Mouse (Mus musculus): ENCODE results near the gene Serpina9. TPM values are rescaled to one million over a fixed set of nuclear protein-coding genes. Genes with fewer than 3 reads are reported as not detected.

Gene Serpina9
- polyA plus RNA-seq, 1 experiment from 2014 or later = 14.9 TPM

DNA sequence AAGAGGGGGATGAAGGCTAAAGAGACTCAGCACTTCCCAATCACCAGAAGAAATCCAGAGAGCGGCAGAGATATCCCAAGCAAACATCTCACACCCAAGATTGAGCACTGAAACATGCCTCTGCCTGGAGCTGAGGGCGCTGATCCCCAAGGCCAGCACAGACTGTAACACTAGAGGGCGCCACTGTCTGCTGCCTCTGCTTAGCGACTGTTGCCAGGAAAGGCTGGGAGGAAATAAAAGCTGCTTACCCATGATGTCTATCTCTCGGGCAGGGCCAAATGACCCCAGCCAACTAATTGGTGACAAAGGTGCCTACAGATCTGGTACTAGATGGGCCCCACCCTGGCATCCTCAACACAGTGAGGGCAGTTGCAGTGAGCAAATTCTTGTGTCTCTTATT, 35.7 kb downstream of the Serpina9 start:
- Histone ChIP-seq H3K4me1 (replicated peaks; ENCODE audit: control insufficient read depth, insufficient read depth) (no peaks in the 10 kb centered on the region), H3K9me3 (ENCODE audit: control insufficient read depth, low read length) (no peaks in the 10 kb centered on the region), H3K9ac (ENCODE audit: low read length) (no peak overlapping the region), H3K4me2 (replicated peaks; ENCODE audit: low read depth) (no peak overlapping the region), H3K27me3 (ENCODE audit: control insufficient read depth, insufficient read depth, low read length) (no peaks in the 10 kb centered on the region), H3K4me3 (ENCODE audit: low read depth, low read length) (no peak overlapping the region), H3K36me3 (ENCODE audit: control insufficient read depth, insufficient read depth, low read length) (no peaks in the 10 kb centered on the region), H3K27ac (replicated peaks) (no peak overlapping the region)
- WGBS = 30% methylated on average over 5 of the region's 5 CpGs
- DNase-seq (ENCODE audit: low spot score) (peak; percentile 70), ATAC-seq (ENCODE audit: low FRiP score, low TSS enrichment) (peak; percentile 66)
- TF ChIP-seq CTCF (IDR thresholded peaks at IDR 0.05; ENCODE audit: low read depth) = peak; percentile 78
- no peak for TF ChIP-seq EP300 (optimal IDR thresholded peaks at IDR 0.05)

DNA sequence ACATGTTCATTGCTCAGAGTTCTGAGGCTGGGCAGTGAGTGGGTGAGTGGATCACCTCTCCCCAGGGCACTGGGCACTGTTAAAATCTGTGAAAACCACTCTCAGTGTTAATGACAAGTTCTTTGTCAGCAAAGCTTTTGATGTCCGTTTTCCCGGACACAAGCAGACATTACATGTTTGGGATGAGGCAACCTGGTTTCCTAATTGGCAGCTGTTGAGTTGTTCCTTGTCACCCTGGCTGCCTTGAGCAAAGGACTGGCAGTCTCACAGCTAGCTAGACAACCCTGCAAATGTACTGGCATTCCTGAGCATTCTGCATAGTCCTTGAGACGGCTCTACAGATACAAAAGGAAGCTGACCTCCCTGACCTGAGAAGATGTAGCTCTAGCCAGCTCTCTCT, 36.5 kb downstream of the Serpina9 start:
- Histone ChIP-seq H3K9ac (ENCODE audit: low read length) (no peak overlapping the region), H3K9me3 (ENCODE audit: control insufficient read depth, low read length) (no peaks in the 10 kb centered on the region), H3K4me3 (ENCODE audit: low read depth, low read length) (no peak overlapping the region), H3K4me1 (replicated peaks; ENCODE audit: control insufficient read depth, insufficient read depth) (no peaks in the 10 kb centered on the region), H3K36me3 (ENCODE audit: control insufficient read depth, insufficient read depth, low read length) (no peaks in the 10 kb centered on the region), H3K27me3 (ENCODE audit: control insufficient read depth, insufficient read depth, low read length) (no peaks in the 10 kb centered on the region), H3K27ac (replicated peaks) (no peak overlapping the region), H3K4me2 (replicated peaks; ENCODE audit: low read depth) (no peak overlapping the region)
- ATAC-seq (ENCODE audit: low FRiP score, low TSS enrichment) = no peak
- DNase-seq (ENCODE audit: low spot score) = no peak
- TF ChIP-seq CTCF (IDR thresholded peaks at IDR 0.05; ENCODE audit: low read depth) (no peak), EP300 (optimal IDR thresholded peaks at IDR 0.05) (no peak)
- WGBS = 75% methylated on average over 3 of the region's 3 CpGs

DNA sequence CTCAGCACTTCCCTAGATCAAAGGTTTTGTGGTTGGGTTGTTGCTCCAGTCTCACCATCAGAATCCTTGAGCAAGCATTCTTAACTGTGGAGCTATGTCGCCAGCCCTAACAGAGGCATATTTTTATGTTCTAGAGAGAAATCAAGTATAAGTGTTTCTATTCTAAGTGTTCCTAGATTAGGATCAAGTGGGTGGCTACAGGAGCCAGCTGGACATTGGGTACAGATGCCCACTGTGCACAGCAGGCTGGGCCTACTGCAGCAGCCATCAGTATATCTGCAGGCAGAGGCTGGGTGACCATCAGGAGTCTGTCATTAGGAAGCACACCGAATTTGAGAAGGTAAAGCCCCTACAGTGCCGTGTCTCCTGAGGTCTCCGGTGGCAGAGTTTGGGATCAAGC, 42.5 kb downstream of the Serpina9 start:
- H3K4me3 ChIP-seq (ENCODE audit: low read depth, low read length) = no peak overlapping the region
- TF ChIP-seq CTCF (IDR thresholded peaks at IDR 0.05; ENCODE audit: low read depth) (no peak), EP300 (optimal IDR thresholded peaks at IDR 0.05) (no peak)
- WGBS = 91% methylated on average over 4 of the region's 4 CpGs
- H3K36me3 ChIP-seq (ENCODE audit: control insufficient read depth, insufficient read depth, low read length) = no peaks in the 10 kb centered on the region
- H3K9ac ChIP-seq (ENCODE audit: low read length) = no peak overlapping the region
- no peak overlapping the region for H3K4me2 ChIP-seq (replicated peaks; ENCODE audit: low read depth)
- no peaks in the 10 kb centered on the region for H3K9me3 ChIP-seq (ENCODE audit: control insufficient read depth, low read length)
- DNase-seq (ENCODE audit: low spot score) (no peak), ATAC-seq (ENCODE audit: low FRiP score, low TSS enrichment) (no peak)
- no peaks in the 10 kb centered on the region for H3K4me1 ChIP-seq (replicated peaks; ENCODE audit: control insufficient read depth, insufficient read depth)
- H3K27me3 ChIP-seq (ENCODE audit: control insufficient read depth, insufficient read depth, low read length) = no peaks in the 10 kb centered on the region
- H3K27ac ChIP-seq (replicated peaks) = no peak overlapping the region

DNA sequence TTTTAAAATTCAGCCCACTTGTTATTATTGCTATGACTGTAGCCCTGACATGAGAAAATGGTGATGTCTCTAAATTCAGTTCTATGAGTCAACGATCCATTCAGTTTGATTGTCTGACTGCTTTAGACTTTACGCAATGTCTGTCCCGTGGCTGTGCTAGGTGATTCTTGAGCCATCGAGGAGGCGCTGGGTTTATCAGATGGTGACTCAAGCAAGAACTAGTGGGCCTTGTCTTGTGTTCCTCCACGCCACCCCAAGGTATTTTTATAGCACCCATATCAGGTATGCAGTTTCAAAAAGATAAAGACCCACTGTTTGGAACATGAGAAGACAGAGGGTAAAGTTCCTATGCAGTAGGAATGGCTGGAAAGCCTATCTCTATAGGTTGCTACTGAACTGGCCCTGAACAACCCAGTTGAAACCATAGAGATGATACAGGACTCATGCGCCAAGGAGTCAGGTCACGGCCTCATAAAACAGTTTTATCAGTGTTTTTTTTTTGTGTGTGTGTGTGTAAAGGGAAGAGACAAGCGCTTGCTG, 43.9 kb downstream of the Serpina9 start:
- Histone ChIP-seq H3K27me3 (ENCODE audit: control insufficient read depth, insufficient read depth, low read length) (no peaks in the 10 kb centered on the region), H3K9ac (ENCODE audit: low read length) (no peak overlapping the region), H3K9me3 (ENCODE audit: control insufficient read depth, low read length) (no peaks in the 10 kb centered on the region), H3K4me1 (replicated peaks; ENCODE audit: control insufficient read depth, insufficient read depth) (no peaks in the 10 kb centered on the region), H3K27ac (replicated peaks) (no peak overlapping the region), H3K4me2 (replicated peaks; ENCODE audit: low read depth) (no peak overlapping the region), H3K36me3 (ENCODE audit: control insufficient read depth, insufficient read depth, low read length) (no peaks in the 10 kb centered on the region), H3K4me3 (ENCODE audit: low read depth, low read length) (no peak overlapping the region)
- 87% methylated on average over 9 of the region's 9 CpGs for WGBS
- TF ChIP-seq EP300 (optimal IDR thresholded peaks at IDR 0.05) (no peak), CTCF (IDR thresholded peaks at IDR 0.05; ENCODE audit: low read depth) (no peak)
- ATAC-seq (ENCODE audit: low FRiP score, low TSS enrichment) = no peak
- DNase-seq (ENCODE audit: low spot score) = no peak

DNA sequence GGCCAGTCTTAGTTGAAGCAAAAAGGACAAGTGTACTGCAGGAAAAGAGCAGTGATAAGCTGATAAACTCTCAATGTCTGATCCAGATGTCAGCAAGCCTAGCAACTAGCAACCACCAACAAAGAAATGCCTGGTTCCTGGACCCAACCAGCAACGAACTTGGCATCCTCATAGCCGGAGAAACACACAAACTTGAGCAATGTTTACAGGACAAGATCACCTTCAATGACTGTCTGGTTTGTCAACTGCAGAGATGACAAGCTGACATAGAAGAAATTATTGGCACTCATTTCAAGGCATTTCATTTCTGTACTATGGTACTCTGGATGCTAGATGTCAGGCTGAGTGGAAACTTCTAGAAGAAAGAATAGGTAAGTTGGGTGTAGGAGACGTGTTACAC, 46.8 kb downstream of the Serpina9 start:
- Histone ChIP-seq H3K27me3 (ENCODE audit: control insufficient read depth, insufficient read depth, low read length) (no peaks in the 10 kb centered on the region), H3K36me3 (ENCODE audit: control insufficient read depth, insufficient read depth, low read length) (no peaks in the 10 kb centered on the region), H3K4me3 (ENCODE audit: low read depth, low read length) (no peak overlapping the region), H3K9me3 (ENCODE audit: control insufficient read depth, low read length) (no peaks in the 10 kb centered on the region), H3K9ac (ENCODE audit: low read length) (no peak overlapping the region), H3K27ac (replicated peaks) (no peak overlapping the region), H3K4me1 (replicated peaks; ENCODE audit: control insufficient read depth, insufficient read depth) (no peaks in the 10 kb centered on the region), H3K4me2 (replicated peaks; ENCODE audit: low read depth) (no peak overlapping the region)
- DNase-seq (ENCODE audit: low spot score) = no peak
- WGBS = 71% methylated on average over 3 of the region's 3 CpGs
- TF ChIP-seq EP300 (optimal IDR thresholded peaks at IDR 0.05) (no peak), CTCF (IDR thresholded peaks at IDR 0.05; ENCODE audit: low read depth) (no peak)
- no peak for ATAC-seq (ENCODE audit: low FRiP score, low TSS enrichment)

DNA sequence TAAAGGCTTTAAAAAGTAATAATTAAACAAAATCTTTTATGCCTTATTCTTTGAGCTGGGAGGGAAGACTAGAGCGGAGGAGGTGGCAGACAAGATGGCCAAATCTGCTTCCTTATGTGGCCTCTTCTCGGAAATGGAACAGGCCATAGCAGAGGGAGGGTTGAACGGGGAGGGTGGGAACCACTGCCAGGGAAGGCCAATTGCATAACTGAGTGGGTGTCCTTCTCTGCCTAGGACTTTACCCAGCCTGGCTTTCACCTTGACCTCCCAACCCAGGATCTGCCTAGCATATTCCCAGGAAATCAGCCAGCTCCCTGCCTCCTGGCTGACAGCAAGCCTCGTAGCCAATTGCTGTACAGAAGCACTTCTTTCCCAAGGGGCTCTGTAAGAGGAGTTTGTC, 50.3 kb downstream of the Serpina9 start:
- Histone ChIP-seq H3K27me3 (ENCODE audit: control insufficient read depth, insufficient read depth, low read length) (no peaks in the 10 kb centered on the region), H3K4me1 (replicated peaks; ENCODE audit: control insufficient read depth, insufficient read depth) (no peaks in the 10 kb centered on the region), H3K27ac (replicated peaks) (no peak overlapping the region), H3K4me3 (ENCODE audit: low read depth, low read length) (no peak overlapping the region), H3K9me3 (ENCODE audit: control insufficient read depth, low read length) (no peaks in the 10 kb centered on the region), H3K4me2 (replicated peaks; ENCODE audit: low read depth) (no peak overlapping the region), H3K36me3 (ENCODE audit: control insufficient read depth, insufficient read depth, low read length) (no peaks in the 10 kb centered on the region), H3K9ac (ENCODE audit: low read length) (no peak overlapping the region)
- ATAC-seq (ENCODE audit: low FRiP score, low TSS enrichment) = no peak
- no peak for DNase-seq (ENCODE audit: low spot score)
- 79% methylated on average over 4 of the region's 4 CpGs for WGBS
- no peak for TF ChIP-seq CTCF (IDR thresholded peaks at IDR 0.05; ENCODE audit: low read depth)
- no peak for TF ChIP-seq EP300 (optimal IDR thresholded peaks at IDR 0.05)

Data from stomach, postnatal 0 days (tissue).